Comparison of ENCODE assay signal across 33 mouse cellular contexts in the genomic region with DNA sequence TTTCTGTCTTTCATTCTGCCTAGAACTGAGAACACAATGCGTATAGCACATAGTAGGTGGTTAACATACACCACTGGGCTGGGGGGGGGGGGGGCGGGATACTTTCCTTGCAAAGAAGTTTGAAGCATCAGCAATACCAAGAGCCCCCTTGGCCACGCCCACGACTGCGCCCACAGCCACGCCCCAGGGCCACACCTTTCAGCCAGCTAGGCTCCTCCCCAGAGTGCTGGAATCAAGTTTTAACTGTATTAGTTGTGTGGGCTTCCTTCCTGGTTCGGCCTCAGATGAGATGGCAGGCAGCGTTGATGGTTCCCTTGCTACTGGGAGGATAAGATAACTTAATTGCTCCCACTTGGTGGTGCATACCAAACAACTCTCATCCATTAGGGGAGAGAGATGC.
DNase-seq lines count a peak whose midpoint lies in the region; ATAC-seq lines count a peak whose summit lies in the region.
"Had no signal": no experiment of that assay in that cellular context is flagged by ENCODE, and none has a peak within 500 bp of the region (broad histone marks: within the 10 kb centered on the region; RNA-seq: fewer than 3 reads in every experiment).

No protein-coding gene starts in this region.

- no peak for DNase-seq in forebrain, embryonic 11.5 days (ENCODE audit: low spot score)
- no peak for DNase-seq in midbrain, embryonic 11.5 days (ENCODE audit: low spot score, missing footprints)
- no peak for DNase-seq in forebrain, embryonic 14.5 days (ENCODE audit: low spot score)
- no peak for DNase-seq in liver, embryonic 11.5 days (ENCODE audit: low spot score)
- no peak for DNase-seq in natural killer cell, adult 2 months (ENCODE audit: low spot score in 2 of 2)
- DNase-seq: adrenal gland, postnatal 10 days; cerebellum, adult 8-10 months; cerebellum, postnatal 25 days; gastrocnemius, adult 2 months; gastrocnemius, postnatal 36 days; heart, adult 2 months; heart, postnatal 10 days; kidney, adult 8-10 months; kidney, postnatal 4 days; liver, postnatal 0 days; retina, postnatal 1 day; right cerebral cortex, postnatal 25 days; thymus, adult 18-20 months; thymus, postnatal 36 days had no signal

- no peak overlapping the region for H3K4me3 ChIP-seq in forebrain, embryonic 13.5 days
- H3K4me3 ChIP-seq in forebrain, embryonic 11.5 days (ENCODE audit: low read depth, low read length): no peak overlapping the region
- no peak overlapping the region for H3K4me3 ChIP-seq in midbrain, embryonic 13.5 days (replicated peaks)
- no peak overlapping the region for H3K4me3 ChIP-seq in midbrain, embryonic 11.5 days (ENCODE audit: low read depth, low read length)
- H3K4me3 ChIP-seq in forebrain, embryonic 14.5 days (ENCODE audit: low read depth, low read length): no peak overlapping the region
- no peak overlapping the region for H3K4me3 ChIP-seq in hindbrain, embryonic 16.5 days (ENCODE audit: low read length)
- no peak overlapping the region for H3K4me3 ChIP-seq in liver, embryonic 11.5 days (ENCODE audit: low read depth, low read length)
- H3K4me3 ChIP-seq: embryonic facial prominence, embryonic 10.5 days; embryonic facial prominence, embryonic 15.5 days; gastrocnemius, adult 2 months; heart, adult 2 months; heart, embryonic 13.5 days; limb, embryonic 13.5 days; liver, embryonic 12.5 days; neural tube, embryonic 12.5 days; stomach, embryonic 15.5 days had no signal

- H3K36me3 ChIP-seq in forebrain, embryonic 13.5 days (ENCODE audit: poor library complexity, severe bottlenecking): no peaks in the 10 kb centered on the region
- H3K36me3 ChIP-seq in forebrain, embryonic 11.5 days (ENCODE audit: control insufficient read depth, insufficient read depth, low read length): no peaks in the 10 kb centered on the region
- H3K36me3 ChIP-seq in midbrain, embryonic 13.5 days: no peaks in the 10 kb centered on the region
- no peaks in the 10 kb centered on the region for H3K36me3 ChIP-seq in midbrain, embryonic 11.5 days (ENCODE audit: control insufficient read depth, insufficient read depth, low read length)
- H3K36me3 ChIP-seq in forebrain, embryonic 14.5 days (ENCODE audit: control insufficient read depth, insufficient read depth, low read length): no peaks in the 10 kb centered on the region
- no peaks in the 10 kb centered on the region for H3K36me3 ChIP-seq in hindbrain, embryonic 16.5 days (ENCODE audit: control insufficient read depth, insufficient read depth, low read length)
- H3K36me3 ChIP-seq in liver, embryonic 11.5 days (ENCODE audit: control insufficient read depth, insufficient read depth, low read length): no peaks in the 10 kb centered on the region
- H3K36me3 ChIP-seq: embryonic facial prominence, embryonic 10.5 days; embryonic facial prominence, embryonic 15.5 days; G1E; heart, embryonic 13.5 days; limb, embryonic 13.5 days; liver, embryonic 12.5 days; neural tube, embryonic 12.5 days; stomach, embryonic 15.5 days had no signal

- no peak for ATAC-seq in forebrain, embryonic 13.5 days
- ATAC-seq in forebrain, embryonic 11.5 days (replicated peaks; ENCODE audit: low FRiP score): no peak
- no peak for ATAC-seq in midbrain, embryonic 13.5 days
- ATAC-seq in midbrain, embryonic 11.5 days (ENCODE audit: low FRiP score): no peak
- no peak for ATAC-seq in forebrain, embryonic 14.5 days
- ATAC-seq in hindbrain, embryonic 16.5 days: no peak
- ATAC-seq in liver, embryonic 11.5 days (replicated peaks; ENCODE audit: low FRiP score): no peak
- ATAC-seq: intestine, embryonic 16.5 days; liver, embryonic 12.5 days; liver, postnatal 0 days had no signal

- 91% methylated on average over 8 of the region's 8 CpGs for WGBS in forebrain, embryonic 13.5 days
- WGBS in forebrain, embryonic 11.5 days: 90% methylated on average over 8 of the region's 8 CpGs
- 94% methylated on average over 8 of the region's 8 CpGs for WGBS in midbrain, embryonic 13.5 days
- WGBS in midbrain, embryonic 11.5 days: 91% methylated on average over 8 of the region's 8 CpGs
- WGBS in forebrain, embryonic 14.5 days: 94% methylated on average over 8 of the region's 8 CpGs
- WGBS in hindbrain, embryonic 16.5 days: 90% methylated on average over 8 of the region's 8 CpGs
- 72% methylated on average over 8 of the region's 8 CpGs for WGBS in liver, embryonic 11.5 days

- H3K4me1 ChIP-seq in forebrain, embryonic 13.5 days: peaks cover 19% of the 10 kb centered on the region
- H3K4me1 ChIP-seq in forebrain, embryonic 11.5 days (replicated peaks; ENCODE audit: control insufficient read depth, insufficient read depth, low read length): no peaks in the 10 kb centered on the region
- H3K4me1 ChIP-seq in midbrain, embryonic 13.5 days (replicated peaks): no peaks in the 10 kb centered on the region
- H3K4me1 ChIP-seq in midbrain, embryonic 11.5 days (ENCODE audit: control insufficient read depth, insufficient read depth, low read length): no peaks in the 10 kb centered on the region
- H3K4me1 ChIP-seq in forebrain, embryonic 14.5 days (ENCODE audit: control insufficient read depth, insufficient read depth, low read length): peaks cover 16% of the 10 kb centered on the region
- H3K4me1 ChIP-seq in hindbrain, embryonic 16.5 days (ENCODE audit: control insufficient read depth, insufficient read depth, low read depth, low read length): peaks cover 8% of the 10 kb centered on the region
- no peaks in the 10 kb centered on the region for H3K4me1 ChIP-seq in liver, embryonic 11.5 days (replicated peaks; ENCODE audit: control insufficient read depth, insufficient read depth, low read length)
- H3K4me1 ChIP-seq: embryonic facial prominence, embryonic 10.5 days; embryonic facial prominence, embryonic 15.5 days; heart, embryonic 13.5 days; liver, embryonic 12.5 days; megakaryocyte, embryonic 14.5 days; neural tube, embryonic 12.5 days; stomach, embryonic 15.5 days had no signal

- H3K4me2 ChIP-seq in forebrain, embryonic 13.5 days: no peak overlapping the region
- no peak overlapping the region for H3K4me2 ChIP-seq in forebrain, embryonic 11.5 days (ENCODE audit: low read depth, low read length, severe bottlenecking)
- H3K4me2 ChIP-seq in midbrain, embryonic 13.5 days (replicated peaks): no peak overlapping the region
- no peak overlapping the region for H3K4me2 ChIP-seq in midbrain, embryonic 11.5 days
- H3K4me2 ChIP-seq in forebrain, embryonic 14.5 days (ENCODE audit: low read length): no peak overlapping the region
- no peak overlapping the region for H3K4me2 ChIP-seq in hindbrain, embryonic 16.5 days (ENCODE audit: low read length)
- H3K4me2 ChIP-seq in liver, embryonic 11.5 days: no peak overlapping the region
- H3K4me2 ChIP-seq: embryonic facial prominence, embryonic 15.5 days; heart, embryonic 13.5 days; limb, embryonic 13.5 days; liver, embryonic 12.5 days; neural tube, embryonic 12.5 days; stomach, embryonic 15.5 days had no signal

- peak overlapping the region; percentile 80 for H3K27ac ChIP-seq in forebrain, embryonic 13.5 days
- H3K27ac ChIP-seq in forebrain, embryonic 11.5 days (ENCODE audit: low read depth, low read length): no peak overlapping the region
- H3K27ac ChIP-seq in midbrain, embryonic 13.5 days: peak overlapping the region; percentile 67
- H3K27ac ChIP-seq in midbrain, embryonic 11.5 days (ENCODE audit: low read depth, low read length): no peak overlapping the region
- H3K27ac ChIP-seq in forebrain, embryonic 14.5 days (ENCODE audit: low read depth, low read length): peak overlapping the region; percentile 79; the same call in 1 of the 2 replicates
- peak overlapping the region; percentile 41; the same call in 1 of the 2 replicates for H3K27ac ChIP-seq in hindbrain, embryonic 16.5 days (ENCODE audit: low read depth, low read length)
- no peak overlapping the region for H3K27ac ChIP-seq in liver, embryonic 11.5 days (ENCODE audit: low read depth, low read length)
- H3K27ac ChIP-seq: embryonic facial prominence, embryonic 10.5 days; embryonic facial prominence, embryonic 15.5 days; gastrocnemius, adult 2 months; heart, adult 2 months; heart, embryonic 13.5 days; kidney, postnatal 0 days; limb, embryonic 13.5 days; liver, embryonic 12.5 days; neural tube, embryonic 12.5 days; stomach, embryonic 15.5 days had no signal

- H3K9ac ChIP-seq in forebrain, embryonic 13.5 days: no peak overlapping the region
- no peak overlapping the region for H3K9ac ChIP-seq in forebrain, embryonic 11.5 days (ENCODE audit: low read length)
- no peak overlapping the region for H3K9ac ChIP-seq in midbrain, embryonic 13.5 days (replicated peaks)
- H3K9ac ChIP-seq in midbrain, embryonic 11.5 days (ENCODE audit: low read length): no peak overlapping the region
- H3K9ac ChIP-seq in forebrain, embryonic 14.5 days (ENCODE audit: low read length): no peak overlapping the region
- no peak overlapping the region for H3K9ac ChIP-seq in hindbrain, embryonic 16.5 days (ENCODE audit: low read depth, low read length)
- no peak overlapping the region for H3K9ac ChIP-seq in liver, embryonic 11.5 days (ENCODE audit: low read depth, low read length)
- H3K9ac ChIP-seq: embryonic facial prominence, embryonic 15.5 days; heart, embryonic 13.5 days; limb, embryonic 13.5 days; liver, embryonic 12.5 days; liver, postnatal 0 days; neural tube, embryonic 12.5 days; stomach, embryonic 15.5 days had no signal

- 0 out of 2 replicates have a peak, but pooled peaks cover 4% of the 10 kb centered on the region for H3K9me3 ChIP-seq in forebrain, embryonic 13.5 days (replicated peaks)
- no peaks in the 10 kb centered on the region for H3K9me3 ChIP-seq in forebrain, embryonic 11.5 days (ENCODE audit: control insufficient read depth, low read length)
- H3K9me3 ChIP-seq in midbrain, embryonic 13.5 days: no peaks in the 10 kb centered on the region
- no peaks in the 10 kb centered on the region for H3K9me3 ChIP-seq in midbrain, embryonic 11.5 days (ENCODE audit: control insufficient read depth, low read length)
- 0 out of 2 replicates have a peak, but pooled peaks cover 4% of the 10 kb centered on the region for H3K9me3 ChIP-seq in forebrain, embryonic 14.5 days (replicated peaks; ENCODE audit: control insufficient read depth, low read length)
- peaks cover 5% of the 10 kb centered on the region for H3K9me3 ChIP-seq in hindbrain, embryonic 16.5 days (ENCODE audit: control insufficient read depth, low read length)
- H3K9me3 ChIP-seq in liver, embryonic 11.5 days (ENCODE audit: control insufficient read depth, low read length): no peaks in the 10 kb centered on the region
- H3K9me3 ChIP-seq: neural tube, embryonic 12.5 days; stomach, embryonic 15.5 days had no signal

- no peaks in the 10 kb centered on the region for H3K27me3 ChIP-seq in forebrain, embryonic 13.5 days
- no peaks in the 10 kb centered on the region for H3K27me3 ChIP-seq in forebrain, embryonic 11.5 days (ENCODE audit: control insufficient read depth, insufficient read depth, low read length)
- no peaks in the 10 kb centered on the region for H3K27me3 ChIP-seq in midbrain, embryonic 13.5 days
- no peaks in the 10 kb centered on the region for H3K27me3 ChIP-seq in midbrain, embryonic 11.5 days (ENCODE audit: control insufficient read depth, insufficient read depth, low read length)
- H3K27me3 ChIP-seq in forebrain, embryonic 14.5 days (replicated peaks; ENCODE audit: control insufficient read depth, insufficient read depth, low read length): no peaks in the 10 kb centered on the region
- H3K27me3 ChIP-seq in hindbrain, embryonic 16.5 days (replicated peaks; ENCODE audit: control insufficient read depth, insufficient read depth, low read length): no peaks in the 10 kb centered on the region
- no peaks in the 10 kb centered on the region for H3K27me3 ChIP-seq in liver, embryonic 11.5 days (replicated peaks; ENCODE audit: control insufficient read depth, insufficient read depth, low read length)
- H3K27me3 ChIP-seq: embryonic facial prominence, embryonic 15.5 days; heart, embryonic 13.5 days; limb, embryonic 13.5 days; liver, embryonic 12.5 days; megakaryocyte, embryonic 14.5 days; neural tube, embryonic 12.5 days; stomach, embryonic 15.5 days had no signal

Comparison
In these comparisons a context has a peak if more than half of its experiments do, and no peak if none do; other contexts are left out.
1. H3K27ac ChIP-seq: peak in forebrain, embryonic 13.5 days (single experiment), midbrain, embryonic 13.5 days (single experiment), forebrain, embryonic 14.5 days (single experiment) and hindbrain, embryonic 16.5 days (single experiment); none in forebrain, embryonic 11.5 days (single experiment), midbrain, embryonic 11.5 days (single experiment) and liver, embryonic 11.5 days (single experiment).